Mouse (Mus musculus) lung, embryonic 15.5 days (tissue): ENCODE measurements at regions not wholly inside any gene's neighbourhood (a gene's known extent, or its start where the extent isn't known, plus 50 kb on each side); places are given as distances from the start of the nearest gene placed in this dataset.

Experiments used
- ATAC-seq: fragments of 200-750 bp; cut with Nextera tagmentation; 2 replicates; pipeline ENCODE4 v1.8.0; 2017; ENCODE audit warnings: moderate number of reproducible peaks, borderline replicate concordance; ENCODE audit not compliant: low FRiP score, low TSS enrichment; ENCODE audit errors: extremely low read depth
- H3K27ac ChIP-seq: fragments of 300-500 bp; sonication (generic); 2 replicates; pipeline ENCODE4 v1.5.1; 2015; ENCODE audit warnings: moderate library complexity, mild to moderate bottlenecking, inconsistent platforms
- H3K27me3 ChIP-seq: fragments of 300-500 bp; sonication (generic); 2 replicates; pipeline ENCODE4 v1.6.1; 2015; ENCODE audit warnings: inconsistent platforms
- H3K36me3 ChIP-seq: fragments of 300-500 bp; sonication (generic); 2 replicates; pipeline ENCODE4 v1.6.1; 2015; ENCODE audit warnings: inconsistent platforms
- H3K4me1 ChIP-seq: fragments of 300-500 bp; sonication (generic); 2 replicates; pipeline ENCODE4 v1.6.1; 2015; ENCODE audit warnings: inconsistent platforms
- H3K4me2 ChIP-seq: fragments of 300-500 bp; sonication (generic); 2 replicates; pipeline ENCODE4 v1.6.1; 2015; ENCODE audit warnings: inconsistent platforms, mild to moderate bottlenecking, moderate library complexity
- H3K4me3 ChIP-seq: fragments of 300-500 bp; sonication (generic); 2 replicates; pipeline ENCODE4 v1.5.1; 2015; ENCODE audit warnings: mild to moderate bottlenecking, inconsistent platforms
- H3K9ac ChIP-seq: fragments of 300-500 bp; sonication (generic); 2 replicates; pipeline ENCODE4 v1.6.1; 2015; ENCODE audit warnings: inconsistent platforms
- H3K9me3 ChIP-seq: fragments of 300-500 bp; sonication (generic); 2 replicates; pipeline ENCODE4 v1.6.1; 2016; ENCODE audit warnings: inconsistent platforms
- WGBS: fragments of 180-500 bp; shearing (Covaris S2); methylation state at CpG from one replicate; pipeline ENCODE4 v1.1.7; 2015; 5-methylcytosine and 5-hydroxymethylcytosine counted together

DNA sequence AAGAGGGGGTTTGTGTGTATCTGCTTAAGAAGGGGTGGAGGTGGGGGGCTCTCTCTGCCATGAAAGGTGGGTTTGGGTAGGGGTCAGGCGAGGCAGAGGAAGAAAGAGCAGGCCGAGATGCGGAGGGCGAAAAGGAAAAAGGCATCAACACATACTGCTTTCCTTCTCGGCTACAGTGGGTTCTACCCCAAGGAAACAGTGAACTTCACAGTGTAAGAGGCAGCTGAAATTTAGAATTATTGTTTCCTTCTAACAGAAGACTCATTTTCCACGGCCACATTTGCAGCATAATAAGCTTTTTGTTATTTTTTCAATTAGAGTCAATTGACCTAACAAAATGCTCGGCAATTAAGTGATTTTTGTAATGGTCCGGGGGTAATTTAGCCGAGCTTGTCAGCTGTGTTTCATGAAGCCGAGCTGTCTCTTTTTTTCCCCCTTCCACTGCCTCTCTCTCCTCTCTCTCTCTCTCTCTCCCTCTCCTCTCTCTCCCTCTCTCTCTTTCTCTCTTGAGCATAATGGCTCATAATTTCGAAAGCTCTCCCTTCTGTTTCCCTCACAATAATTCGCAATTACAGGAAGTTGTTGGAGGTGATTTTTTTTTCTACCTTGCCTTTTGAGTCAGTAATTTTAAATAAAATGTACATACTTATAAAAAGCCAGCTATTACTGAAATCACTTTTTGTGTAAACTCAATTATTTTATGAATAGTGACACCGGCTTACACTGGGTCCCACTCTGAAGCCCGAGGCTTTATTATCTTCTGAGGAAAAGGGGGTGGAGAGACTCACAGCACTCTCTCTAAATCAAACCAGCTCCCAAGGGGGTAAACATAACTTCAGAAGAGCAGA, 403.1 kb upstream of the 3110018I06Rik start:
- WGBS: 64% methylated on average over 14 of the region's 14 CpGs

DNA sequence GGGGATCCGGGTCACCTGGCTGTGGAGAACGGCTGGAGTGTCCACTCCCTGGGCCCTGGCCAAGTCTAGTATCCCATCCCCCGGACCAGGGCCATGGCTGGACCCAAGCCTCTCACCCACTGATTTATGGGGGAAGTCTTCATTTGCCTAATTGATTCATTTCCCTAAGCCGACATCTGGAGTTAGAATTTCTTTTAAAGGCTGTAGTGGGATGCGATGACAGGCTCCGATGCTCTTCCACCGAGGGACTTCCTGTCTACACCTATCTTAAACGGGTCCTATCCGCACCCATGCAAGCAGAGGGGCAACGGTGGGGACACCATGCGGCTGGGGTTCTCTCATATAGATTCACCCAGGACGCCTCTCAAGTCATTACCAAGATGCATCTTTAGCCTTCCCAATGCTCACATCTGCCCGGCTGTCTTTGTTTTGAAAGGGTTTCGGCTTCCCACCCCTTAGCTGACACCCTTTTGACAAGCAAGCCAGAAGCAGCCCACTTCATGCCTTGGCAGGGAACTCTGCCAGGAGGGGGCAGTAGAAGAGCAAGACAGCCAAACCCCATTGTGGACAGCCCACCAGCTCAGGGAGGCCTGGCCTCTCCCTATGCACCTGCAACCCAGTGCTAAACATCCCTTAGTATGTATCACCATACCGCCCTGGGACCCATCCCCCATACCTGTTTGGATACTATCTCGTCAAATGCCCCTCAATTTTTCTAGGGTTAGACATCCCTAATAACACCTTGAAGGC, 402.4 kb upstream of the 3110018I06Rik start:
- Histone ChIP-seq H3K4me1 (no peaks in the 10 kb centered on the region), H3K27ac (no peak overlapping the region), H3K27me3 (no peaks in the 10 kb centered on the region), H3K9me3 (no peaks in the 10 kb centered on the region), H3K4me2 (no peak overlapping the region), H3K36me3 (no peaks in the 10 kb centered on the region), H3K9ac (no peak overlapping the region), H3K4me3 (no peak overlapping the region)
- 36% methylated on average over 16 of the region's 16 CpGs for WGBS
- no peak for ATAC-seq

More for the DNA sequence above, 403.1 kb upstream of the 3110018I06Rik start:
- H3K36me3 ChIP-seq: no peaks in the 10 kb centered on the region
- ATAC-seq: no peak
- no peaks in the 10 kb centered on the region for H3K27me3 ChIP-seq
- no peak overlapping the region for H3K4me2 ChIP-seq
- no peaks in the 10 kb centered on the region for H3K4me1 ChIP-seq
- no peak overlapping the region for H3K9ac ChIP-seq
- H3K4me3 ChIP-seq: no peak overlapping the region
- H3K9me3 ChIP-seq: no peaks in the 10 kb centered on the region
- no peak overlapping the region for H3K27ac ChIP-seq

DNA sequence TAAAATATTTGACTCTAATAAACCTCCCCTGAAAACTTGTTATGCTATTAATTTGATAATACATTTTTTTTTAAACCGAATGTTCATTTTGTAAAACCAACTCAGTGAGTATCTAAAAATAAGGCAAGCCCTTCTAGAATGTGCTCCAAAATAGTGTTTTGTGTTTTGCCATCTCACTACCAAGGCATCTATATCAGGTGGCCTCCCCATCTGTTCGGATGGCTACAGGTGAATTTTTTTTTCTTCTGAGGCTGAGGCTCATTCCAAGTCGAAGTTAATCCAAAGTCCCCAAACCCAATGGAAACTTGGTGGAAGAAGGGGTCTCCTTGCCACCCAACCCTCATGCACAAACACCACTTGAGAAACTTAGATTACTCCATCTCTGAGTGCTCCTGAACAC, 396.3 kb upstream of the 3110018I06Rik start:
- Histone ChIP-seq H3K4me3 (no peak overlapping the region), H3K9me3 (no peaks in the 10 kb centered on the region), H3K4me2 (no peak overlapping the region), H3K27me3 (no peaks in the 10 kb centered on the region), H3K4me1 (no peaks in the 10 kb centered on the region), H3K9ac (no peak overlapping the region), H3K36me3 (no peaks in the 10 kb centered on the region), H3K27ac (no peak overlapping the region)
- 86% methylated on average over 3 of the region's 3 CpGs for WGBS
- ATAC-seq: no peak

DNA sequence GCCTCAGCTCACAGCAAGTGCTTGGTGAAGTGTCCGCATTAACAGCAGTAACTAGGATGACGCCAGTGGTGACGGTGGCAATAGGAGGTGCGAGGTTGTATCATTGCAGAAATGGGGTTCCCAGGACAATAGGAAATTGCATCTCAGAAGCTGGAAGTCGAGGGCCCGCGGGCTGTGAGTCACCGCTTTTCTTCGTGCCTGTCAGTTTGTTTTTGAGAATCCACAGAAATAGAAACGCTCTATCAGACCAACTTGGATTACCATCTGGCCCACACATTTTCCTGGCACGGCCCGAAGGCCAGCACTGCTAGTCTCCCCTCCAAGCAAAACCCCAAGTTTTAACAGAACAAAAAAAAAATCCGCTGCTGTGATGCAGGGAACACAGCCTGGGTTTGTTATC, 395.1 kb upstream of the 3110018I06Rik start:
- no peak overlapping the region for H3K9ac ChIP-seq
- H3K36me3 ChIP-seq: no peaks in the 10 kb centered on the region
- no peak overlapping the region for H3K4me2 ChIP-seq
- H3K27ac ChIP-seq: no peak overlapping the region
- no peaks in the 10 kb centered on the region for H3K9me3 ChIP-seq
- H3K4me1 ChIP-seq: no peaks in the 10 kb centered on the region
- no peak overlapping the region for H3K4me3 ChIP-seq
- no peaks in the 10 kb centered on the region for H3K27me3 ChIP-seq
- no peak for ATAC-seq
- WGBS: 86% methylated on average over 13 of the region's 13 CpGs

DNA sequence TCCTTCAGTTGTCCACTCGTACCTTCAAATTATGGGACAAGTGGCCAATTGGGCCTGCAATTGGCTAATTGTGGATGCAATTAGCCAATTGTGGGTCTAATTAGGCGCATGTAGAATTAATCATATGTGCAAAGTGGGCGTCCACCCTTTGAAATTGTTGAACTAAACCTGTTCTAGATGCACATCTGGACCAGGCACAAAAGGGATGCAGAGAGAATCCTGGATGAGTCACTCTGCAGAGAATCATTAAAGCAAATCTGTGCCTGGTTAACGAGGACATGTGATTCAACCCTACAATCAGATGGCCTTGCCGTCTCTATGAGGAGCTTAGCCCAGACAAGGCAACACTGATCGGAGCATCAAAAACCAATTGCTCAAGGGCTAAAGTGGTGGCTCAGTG, 393.0 kb upstream of the 3110018I06Rik start:
- 86% methylated on average over 6 of the region's 6 CpGs for WGBS
- no peak for ATAC-seq
- no peaks in the 10 kb centered on the region for H3K9me3 ChIP-seq
- no peak overlapping the region for H3K4me2 ChIP-seq
- no peaks in the 10 kb centered on the region for H3K4me1 ChIP-seq
- H3K27me3 ChIP-seq: no peaks in the 10 kb centered on the region
- H3K9ac ChIP-seq: no peak overlapping the region
- no peaks in the 10 kb centered on the region for H3K36me3 ChIP-seq
- H3K27ac ChIP-seq: no peak overlapping the region
- H3K4me3 ChIP-seq: no peak overlapping the region

DNA sequence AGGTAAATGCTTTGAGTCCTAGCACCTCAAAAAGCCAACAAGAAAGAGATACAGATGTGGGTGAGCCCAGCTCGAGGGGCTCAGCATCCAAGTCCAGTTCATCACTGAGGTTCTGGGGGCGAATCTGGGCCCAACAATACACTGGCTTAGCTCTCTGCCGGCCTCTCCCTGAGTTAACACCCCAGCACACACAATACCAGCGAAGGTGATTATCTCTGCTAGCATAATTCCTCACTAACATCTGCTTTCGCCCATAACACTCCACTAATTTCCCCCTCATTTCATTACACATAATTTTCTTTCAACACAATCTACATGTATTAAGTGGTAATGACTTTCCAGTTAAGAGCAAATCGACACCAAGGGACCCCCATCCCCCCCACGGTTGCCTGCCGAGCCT, 383.9 kb upstream of the 3110018I06Rik start:
- no peak overlapping the region for H3K9ac ChIP-seq
- H3K27me3 ChIP-seq: no peaks in the 10 kb centered on the region
- ATAC-seq: no peak
- H3K36me3 ChIP-seq: no peaks in the 10 kb centered on the region
- H3K27ac ChIP-seq: no peak overlapping the region
- H3K4me2 ChIP-seq: no peak overlapping the region
- no peak overlapping the region for H3K4me3 ChIP-seq
- no peaks in the 10 kb centered on the region for H3K4me1 ChIP-seq
- H3K9me3 ChIP-seq: no peaks in the 10 kb centered on the region
- 34% methylated on average over 8 of the region's 8 CpGs for WGBS

DNA sequence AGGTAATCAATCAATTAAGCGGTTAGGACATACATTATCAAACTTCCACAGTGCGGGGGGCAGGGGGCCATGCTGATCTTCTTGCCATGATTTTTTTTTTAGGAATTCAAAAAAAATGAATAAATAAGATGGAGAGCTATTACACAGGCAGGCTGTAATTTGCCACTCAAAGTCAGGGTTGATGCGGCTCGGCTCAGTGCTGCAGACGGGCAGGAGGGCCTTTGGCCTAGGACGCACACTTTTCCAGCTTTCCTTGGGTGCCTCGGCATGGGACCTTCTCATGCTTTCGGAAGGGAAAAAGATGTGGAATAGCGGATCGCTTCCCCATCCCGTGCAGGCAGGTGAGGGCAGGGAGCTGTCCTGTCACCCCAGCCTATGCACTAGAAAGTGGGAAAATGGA, 383.4 kb upstream of the 3110018I06Rik start:
- ATAC-seq: no peak
- 41% methylated on average over 11 of the region's 11 CpGs for WGBS

DNA sequence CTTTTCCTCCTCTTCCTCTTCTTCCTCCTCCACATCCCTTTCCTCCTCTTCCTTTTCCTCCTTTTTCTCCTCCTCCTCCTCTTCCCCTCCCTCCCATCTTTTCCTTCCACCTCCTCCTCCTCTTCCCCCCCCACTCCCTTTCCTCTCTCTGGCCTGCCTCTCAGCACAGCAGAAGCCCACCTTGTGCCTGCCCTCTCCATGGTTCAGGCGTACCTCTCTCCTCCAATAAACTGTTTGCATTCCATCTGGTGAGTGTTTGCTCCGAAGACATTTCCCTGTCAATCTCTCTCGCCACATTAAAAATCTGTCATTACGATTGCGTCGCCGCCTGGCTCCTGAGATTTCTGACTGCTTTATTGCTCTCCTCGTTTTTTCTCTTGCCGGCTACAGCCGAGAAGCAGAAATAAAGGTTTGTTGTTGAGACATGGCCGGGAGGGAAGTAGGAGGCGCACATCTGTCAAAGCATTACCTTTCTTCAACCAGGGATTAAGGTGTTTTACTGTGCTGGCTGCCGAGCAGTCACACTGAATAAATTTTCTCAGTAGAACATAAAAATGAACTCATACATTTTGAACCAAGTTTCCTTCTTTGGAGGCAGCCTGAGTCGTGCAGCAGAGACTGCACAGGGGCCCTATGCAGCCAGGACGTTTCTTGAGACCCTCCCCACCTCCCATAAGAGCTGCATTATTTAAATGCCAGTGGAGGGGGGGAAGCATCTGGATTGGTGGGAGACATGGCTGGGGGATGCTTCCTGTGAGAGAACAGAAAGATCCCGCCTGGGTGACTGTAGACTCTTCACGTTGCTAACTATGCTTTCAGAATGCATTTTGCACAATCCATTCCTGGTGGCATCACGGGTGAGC, 376.3 kb upstream of the 3110018I06Rik start:
- H3K27me3 ChIP-seq: no peaks in the 10 kb centered on the region
- no peak overlapping the region for H3K4me3 ChIP-seq
- 27% methylated on average over 18 of the region's 18 CpGs for WGBS
- ATAC-seq: no peak
- no peaks in the 10 kb centered on the region for H3K36me3 ChIP-seq
- no peaks in the 10 kb centered on the region for H3K4me1 ChIP-seq
- no peak overlapping the region for H3K4me2 ChIP-seq
- H3K9ac ChIP-seq: no peak overlapping the region
- no peak overlapping the region for H3K27ac ChIP-seq
- no peaks in the 10 kb centered on the region for H3K9me3 ChIP-seq

More for the DNA sequence above, 383.4 kb upstream of the 3110018I06Rik start:
- Histone ChIP-seq H3K27me3 (no peaks in the 10 kb centered on the region), H3K27ac (no peak overlapping the region), H3K9me3 (no peaks in the 10 kb centered on the region), H3K4me2 (no peak overlapping the region), H3K4me1 (no peaks in the 10 kb centered on the region), H3K9ac (no peak overlapping the region), H3K36me3 (no peaks in the 10 kb centered on the region), H3K4me3 (no peak overlapping the region)

DNA sequence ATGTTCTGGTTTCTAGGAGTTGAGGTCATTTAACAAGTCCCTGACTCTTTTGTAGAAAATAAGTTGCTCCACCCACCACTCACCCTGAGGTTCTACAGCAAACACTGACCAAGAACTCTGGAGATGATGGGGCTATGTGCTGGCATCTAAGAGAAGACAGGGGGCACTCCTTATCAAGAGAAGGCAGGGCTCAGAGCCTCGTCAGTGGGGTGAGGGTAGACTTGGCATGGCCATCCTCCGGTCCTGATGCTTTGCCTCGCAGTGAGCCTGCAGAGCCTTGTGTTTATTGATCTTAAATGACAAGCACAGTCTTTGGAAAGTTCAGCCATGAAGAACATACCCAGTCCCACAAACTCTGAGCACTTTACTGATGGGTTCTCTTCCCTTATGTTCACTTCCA, 370.1 kb upstream of the 3110018I06Rik start:
- WGBS: 70% methylated on average over 3 of the region's 3 CpGs
- H3K4me2 ChIP-seq: no peak overlapping the region

DNA sequence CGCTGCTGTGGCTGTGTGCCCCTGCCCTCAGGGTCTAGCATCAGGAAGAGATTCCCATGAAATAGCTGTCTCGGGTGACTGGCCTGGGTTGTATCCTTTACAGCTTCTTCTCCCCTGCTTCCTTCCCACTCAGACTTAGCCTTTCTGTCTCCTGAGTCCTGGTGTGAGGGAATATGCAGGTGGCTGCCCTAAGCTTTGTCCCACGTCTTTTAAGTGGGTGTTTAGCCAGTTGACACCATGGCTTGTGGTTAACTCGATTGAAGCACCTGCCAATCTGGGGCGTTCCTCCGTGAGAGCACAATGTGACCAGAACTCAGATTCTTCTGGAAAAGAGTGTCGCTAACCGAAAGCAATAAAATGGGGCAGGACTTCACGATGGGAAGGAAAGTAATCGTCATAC, 369.4 kb upstream of the 3110018I06Rik start:
- no peaks in the 10 kb centered on the region for H3K36me3 ChIP-seq

More for the DNA sequence above, 370.1 kb upstream of the 3110018I06Rik start:
- no peak overlapping the region for H3K27ac ChIP-seq
- H3K36me3 ChIP-seq: no peaks in the 10 kb centered on the region
- no peaks in the 10 kb centered on the region for H3K9me3 ChIP-seq
- H3K27me3 ChIP-seq: no peaks in the 10 kb centered on the region
- H3K4me1 ChIP-seq: no peaks in the 10 kb centered on the region
- no peak overlapping the region for H3K4me3 ChIP-seq
- ATAC-seq: no peak
- H3K9ac ChIP-seq: no peak overlapping the region

DNA sequence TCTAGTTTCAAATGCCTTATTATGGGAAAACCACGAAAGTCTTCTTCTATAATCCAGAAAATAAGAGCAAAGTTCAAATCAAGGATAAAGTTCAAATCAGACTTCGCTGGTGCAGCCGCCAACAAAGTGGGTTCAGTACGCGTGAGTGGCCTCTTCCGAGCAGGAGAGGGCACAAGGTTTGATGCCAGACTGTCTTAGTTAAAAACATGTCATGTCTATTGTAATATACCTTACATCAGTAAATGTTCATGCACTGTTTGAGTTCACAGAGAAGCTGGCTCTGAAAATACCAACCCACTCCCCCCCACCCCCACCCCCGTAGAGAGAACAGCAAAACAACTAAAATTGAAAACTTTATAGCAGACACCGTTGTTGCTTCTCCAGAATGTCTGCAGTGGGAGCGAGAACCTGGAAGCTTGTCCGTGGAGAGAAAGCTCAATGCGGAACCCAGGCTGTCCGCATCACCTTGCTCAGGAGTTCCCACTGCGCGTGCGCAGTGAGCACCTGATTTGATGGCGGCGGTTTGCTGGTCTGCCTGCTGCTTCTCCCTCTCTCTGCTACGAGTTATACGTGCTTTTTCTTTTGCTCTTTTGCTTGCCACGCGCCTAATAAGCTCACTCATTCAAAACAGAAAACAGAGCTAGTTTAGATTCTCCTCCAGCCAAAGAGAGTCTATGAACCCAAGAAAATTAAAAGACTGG, 367.8 kb upstream of the 3110018I06Rik start:
- H3K4me3 ChIP-seq: no peak overlapping the region
- H3K4me2 ChIP-seq: no peak overlapping the region
- no peaks in the 10 kb centered on the region for H3K9me3 ChIP-seq
- no peak overlapping the region for H3K27ac ChIP-seq
- no peaks in the 10 kb centered on the region for H3K27me3 ChIP-seq
- H3K4me1 ChIP-seq: no peaks in the 10 kb centered on the region
- no peak overlapping the region for H3K9ac ChIP-seq
- 86% methylated on average over 21 of the region's 21 CpGs for WGBS
- H3K36me3 ChIP-seq: no peaks in the 10 kb centered on the region
- ATAC-seq: no peak

More for the DNA sequence above, 369.4 kb upstream of the 3110018I06Rik start:
- 79% methylated on average over 10 of the region's 10 CpGs for WGBS
- Histone ChIP-seq H3K4me1 (no peaks in the 10 kb centered on the region), H3K9me3 (no peaks in the 10 kb centered on the region), H3K27ac (no peak overlapping the region), H3K4me3 (no peak overlapping the region), H3K4me2 (no peak overlapping the region), H3K27me3 (no peaks in the 10 kb centered on the region), H3K9ac (no peak overlapping the region)
- ATAC-seq: no peak
